Mouse (Mus musculus): ENCODE measurements around the gene Lrch1. TPM values are rescaled to one million over a fixed set of nuclear protein-coding genes. Genes with fewer than 3 reads are reported as not detected.

Lrch1 gene
- polyA plus RNA-seq, 1 experiment from 2014 or later: 14.6 TPM

- 0 out of 2 replicates have a peak, but pooled peaks have one; percentile 18 for ATAC-seq (ENCODE audit: insufficient number of reproducible peaks, low FRiP score, low TSS enrichment, low read depth)
These were observed 64.9 kb downstream of the Lrch1 start for GRCm38 (mm10) chr14:74882754-74883153.

DNA sequence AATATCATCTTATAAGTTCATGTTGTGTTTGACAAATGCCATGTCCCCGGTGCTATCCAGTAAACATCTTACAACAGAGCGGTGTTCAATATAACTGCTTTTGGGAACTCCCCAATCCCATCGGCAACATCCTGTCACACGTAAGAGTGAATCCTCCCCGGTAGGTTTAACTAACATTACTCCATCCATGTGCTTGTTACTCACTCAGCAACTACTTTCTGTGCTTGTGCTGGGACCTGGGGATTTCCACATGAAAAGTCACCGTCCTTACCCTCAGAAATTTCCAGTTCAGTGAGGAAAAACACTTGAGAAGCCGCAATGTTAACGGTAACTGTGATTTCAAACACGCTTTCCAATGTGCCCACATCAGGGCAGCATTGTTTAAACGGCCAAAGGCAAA is 66.8 kb downstream of the Lrch1 start:
- H3K36me3 ChIP-seq: no peaks in the 10 kb centered on the region
- ATAC-seq (ENCODE audit: insufficient number of reproducible peaks, low FRiP score, low TSS enrichment, low read depth): no peak
- H3K27me3 ChIP-seq: no peaks in the 10 kb centered on the region
- H3K27ac ChIP-seq: no peak overlapping the region
- WGBS: 73% methylated on average over 10 of the region's 10 CpGs
- no peaks in the 10 kb centered on the region for H3K9me3 ChIP-seq
- peaks cover 45% of the 10 kb centered on the region for H3K4me1 ChIP-seq
- H3K9ac ChIP-seq: no peak overlapping the region
- no peak overlapping the region for H3K4me3 ChIP-seq
- no peak overlapping the region for H3K4me2 ChIP-seq

More at GRCm38 (mm10) chr14:74882754-74883153, 64.9 kb downstream of the Lrch1 start:
- Histone ChIP-seq H3K4me2 (peak overlapping the region; percentile 36; the same call in 1 of the 2 replicates), H3K36me3 (no peaks in the 10 kb centered on the region), H3K4me3 (peak overlapping the region; percentile 12; the same call in 1 of the 2 replicates), H3K27ac (peak overlapping the region; percentile 40; the same call in 1 of the 2 replicates), H3K4me1 (peaks cover 45% of the 10 kb centered on the region), H3K9ac (no peak overlapping the region), H3K9me3 (no peaks in the 10 kb centered on the region), H3K27me3 (no peaks in the 10 kb centered on the region)
- WGBS: 28% methylated on average over 3 of the region's 3 CpGs

DNA sequence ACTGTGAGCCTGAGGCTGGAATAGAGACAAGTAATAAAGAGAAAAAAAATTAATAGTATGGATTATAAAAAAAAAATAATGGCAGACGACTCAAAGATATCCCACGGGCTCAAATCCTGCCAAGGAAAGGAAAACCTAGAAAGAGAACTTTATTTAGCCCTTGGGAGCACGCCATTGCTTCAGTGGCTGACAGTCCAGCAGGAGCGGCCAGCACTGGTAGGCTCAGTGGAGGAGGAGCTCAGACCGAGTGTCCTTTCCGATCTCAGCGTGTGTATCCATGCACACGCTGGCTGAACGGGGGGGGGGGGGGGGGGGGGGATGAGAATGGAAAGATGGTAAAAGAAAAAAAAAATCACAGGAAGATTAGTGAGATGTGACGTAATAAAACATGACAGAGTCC is 68.2 kb downstream of the Lrch1 start:
- Histone ChIP-seq H3K4me3 (no peak overlapping the region), H3K27me3 (no peaks in the 10 kb centered on the region), H3K9me3 (no peaks in the 10 kb centered on the region), H3K4me1 (peaks cover 34% of the 10 kb centered on the region), H3K27ac (no peak overlapping the region), H3K9ac (no peak overlapping the region), H3K36me3 (no peaks in the 10 kb centered on the region), H3K4me2 (no peak overlapping the region)
- ATAC-seq (ENCODE audit: insufficient number of reproducible peaks, low FRiP score, low TSS enrichment, low read depth): no peak
- 64% methylated on average over 10 of the region's 10 CpGs for WGBS

DNA sequence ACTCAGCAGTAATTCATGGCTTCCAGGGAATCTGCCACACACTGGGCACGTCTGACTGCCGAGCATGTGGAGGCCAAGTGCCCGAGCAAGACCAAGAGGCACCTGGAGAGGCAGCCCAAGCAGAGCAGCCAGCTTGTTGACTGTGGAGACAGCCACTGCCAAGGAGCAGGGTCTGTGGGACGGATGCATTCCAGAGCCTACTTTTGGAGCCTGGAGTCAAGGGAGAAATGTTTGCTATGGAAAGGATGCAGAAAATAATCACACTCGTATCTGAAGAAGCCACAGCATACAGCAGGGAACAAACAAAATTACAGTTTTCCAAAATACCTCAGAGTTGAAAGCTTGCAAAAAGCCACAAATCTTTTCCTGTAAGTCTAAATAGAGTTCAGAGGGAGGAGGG is 70.4 kb downstream of the Lrch1 start:
- no peaks in the 10 kb centered on the region for H3K36me3 ChIP-seq
- no peaks in the 10 kb centered on the region for H3K9me3 ChIP-seq
- 22% methylated on average over 5 of the region's 5 CpGs for WGBS
- H3K4me3 ChIP-seq: no peak overlapping the region
- H3K4me1 ChIP-seq: peaks cover 17% of the 10 kb centered on the region
- no peak overlapping the region for H3K9ac ChIP-seq
- H3K27me3 ChIP-seq: no peaks in the 10 kb centered on the region
- no peak overlapping the region for H3K4me2 ChIP-seq
- ATAC-seq (ENCODE audit: insufficient number of reproducible peaks, low FRiP score, low TSS enrichment, low read depth): no peak
- H3K27ac ChIP-seq: no peak overlapping the region

- 41% methylated on average over 4 of the region's 4 CpGs for WGBS
- H3K27ac ChIP-seq: no peak overlapping the region
- no peak overlapping the region for H3K4me2 ChIP-seq
- no peaks in the 10 kb centered on the region for H3K9me3 ChIP-seq
- no peaks in the 10 kb centered on the region for H3K27me3 ChIP-seq
- no peaks in the 10 kb centered on the region for H3K36me3 ChIP-seq
- H3K4me1 ChIP-seq: peaks cover 37% of the 10 kb centered on the region
- no peak for ATAC-seq (ENCODE audit: insufficient number of reproducible peaks, low FRiP score, low TSS enrichment, low read depth)
- H3K4me3 ChIP-seq: no peak overlapping the region
- no peak overlapping the region for H3K9ac ChIP-seq
These were observed 76.5 kb downstream of the Lrch1 start for GRCm38 (mm10) chr14:74871220-74871619.

GRCm38 (mm10) chr14:74868902-74869230 is 78.8 kb downstream of the Lrch1 start:
- H3K4me1 ChIP-seq: peaks cover 49% of the 10 kb centered on the region
- no peak overlapping the region for H3K9ac ChIP-seq
- no peaks in the 10 kb centered on the region for H3K9me3 ChIP-seq
- no peak overlapping the region for H3K4me3 ChIP-seq
- 67% methylated on average over 4 of the region's 4 CpGs for WGBS
- no peaks in the 10 kb centered on the region for H3K27me3 ChIP-seq
- no peak overlapping the region for H3K27ac ChIP-seq
- ATAC-seq (ENCODE audit: insufficient number of reproducible peaks, low FRiP score, low TSS enrichment, low read depth): no peak
- H3K4me2 ChIP-seq: no peak overlapping the region
- H3K36me3 ChIP-seq: no peaks in the 10 kb centered on the region

DNA sequence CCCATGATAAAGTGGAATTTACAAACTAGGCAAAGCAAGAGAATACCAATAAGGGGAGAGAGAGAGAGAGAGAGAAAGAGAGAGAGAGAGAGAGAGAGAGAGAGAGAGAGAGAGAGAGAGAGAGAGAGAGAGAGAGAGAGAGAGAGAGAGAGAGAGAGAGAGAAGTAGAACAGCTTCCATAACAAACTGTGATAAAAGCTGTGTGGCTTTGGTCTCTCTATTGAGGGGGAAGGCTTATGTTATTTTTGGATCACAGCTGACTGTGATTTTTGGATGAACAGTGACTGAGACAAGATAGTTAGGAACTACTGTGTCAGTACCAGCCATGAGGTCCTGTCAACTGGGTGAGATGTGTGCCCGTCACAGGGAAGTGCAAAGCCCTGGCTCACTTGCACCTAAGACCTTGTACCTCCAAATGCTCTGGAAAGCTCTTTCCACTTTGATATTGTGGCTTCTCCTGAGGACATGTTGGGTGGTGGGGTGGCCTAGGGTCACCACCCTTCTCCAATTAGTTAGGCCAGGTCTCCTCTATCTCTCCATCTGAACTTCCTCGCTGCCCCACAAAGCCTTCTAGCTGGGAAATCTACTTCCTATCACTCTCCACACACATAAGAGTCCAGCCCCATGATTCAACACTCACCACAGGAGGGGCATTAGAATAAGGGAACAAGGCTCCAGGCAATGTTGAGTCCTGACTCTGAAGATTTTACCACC is 79.3 kb downstream of the Lrch1 start:
- no peaks in the 10 kb centered on the region for H3K36me3 ChIP-seq
- H3K27ac ChIP-seq: no peak overlapping the region
- no peaks in the 10 kb centered on the region for H3K27me3 ChIP-seq
- H3K9me3 ChIP-seq: no peaks in the 10 kb centered on the region
- ATAC-seq (ENCODE audit: insufficient number of reproducible peaks, low FRiP score, low TSS enrichment, low read depth): no peak
- H3K4me2 ChIP-seq: no peak overlapping the region
- no peak overlapping the region for H3K9ac ChIP-seq
- no peak overlapping the region for H3K4me3 ChIP-seq
- peaks cover 49% of the 10 kb centered on the region for H3K4me1 ChIP-seq
- 83% methylated on average over 2 of the region's 2 CpGs for WGBS

DNA sequence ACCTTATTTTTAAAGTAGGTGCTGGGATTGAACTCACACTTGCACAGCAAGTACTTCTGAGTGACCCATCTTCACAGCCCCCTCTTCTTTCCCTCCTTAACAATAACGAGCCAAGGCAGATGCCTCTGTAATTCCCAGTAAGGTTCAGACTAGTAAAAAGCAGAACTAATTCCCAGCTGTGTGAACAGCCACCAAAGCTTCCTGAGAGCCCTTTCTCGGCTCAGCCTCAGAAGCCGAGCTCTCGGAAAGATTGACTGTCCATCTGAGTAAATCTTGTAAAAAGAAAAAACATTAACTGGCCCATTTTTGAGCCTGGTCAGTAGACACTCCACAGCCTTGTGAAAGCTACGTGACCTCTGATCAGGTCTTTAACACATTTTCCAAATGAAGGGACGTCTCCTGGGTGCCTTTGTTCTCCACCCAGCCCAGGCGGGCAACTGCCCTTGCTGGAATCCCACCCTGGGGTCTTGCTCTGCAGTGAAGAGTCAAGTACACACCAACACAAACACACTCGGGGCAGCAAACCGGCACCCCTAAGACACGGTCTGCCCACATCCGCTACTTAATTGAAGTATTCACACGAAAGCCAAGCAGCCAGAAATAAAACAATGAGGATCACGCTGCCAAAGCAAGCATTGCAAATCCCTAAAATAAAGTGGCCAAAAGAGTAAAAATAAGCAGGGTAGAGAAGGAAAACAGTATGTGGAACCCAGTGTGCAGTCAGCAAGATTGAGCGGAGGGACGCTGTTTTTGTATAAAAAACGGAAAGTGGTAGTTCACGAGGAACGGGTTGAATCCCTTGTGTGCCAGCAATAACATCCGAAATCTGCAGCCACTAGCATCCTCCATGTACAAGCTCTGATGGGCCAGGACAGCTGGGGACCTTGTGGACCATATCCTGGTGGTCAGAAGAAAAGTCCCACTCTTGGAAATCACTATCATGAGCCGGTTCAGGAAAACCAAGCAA is 80.3 kb downstream of the Lrch1 start:
- Histone ChIP-seq H3K9me3 (no peaks in the 10 kb centered on the region), H3K27me3 (no peaks in the 10 kb centered on the region), H3K4me1 (peaks cover 49% of the 10 kb centered on the region), H3K27ac (peak overlapping the region; percentile 50), H3K9ac (no peak overlapping the region), H3K4me2 (peak overlapping the region; percentile 40), H3K36me3 (no peaks in the 10 kb centered on the region), H3K4me3 (no peak overlapping the region)
- 29% methylated on average over 20 of the region's 20 CpGs for WGBS
- ATAC-seq (ENCODE audit: insufficient number of reproducible peaks, low FRiP score, low TSS enrichment, low read depth): no peak

GRCm38 (mm10) chr14:74865738-74866137 is 81.9 kb downstream of the Lrch1 start:
- peaks cover 43% of the 10 kb centered on the region for H3K4me1 ChIP-seq
- no peak overlapping the region for H3K9ac ChIP-seq
- 52% methylated on average over 3 of the region's 3 CpGs for WGBS
- no peak overlapping the region for H3K4me2 ChIP-seq
- ATAC-seq (ENCODE audit: insufficient number of reproducible peaks, low FRiP score, low TSS enrichment, low read depth): no peak
- H3K4me3 ChIP-seq: no peak overlapping the region
- H3K27me3 ChIP-seq: no peaks in the 10 kb centered on the region
- no peak overlapping the region for H3K27ac ChIP-seq
- no peaks in the 10 kb centered on the region for H3K36me3 ChIP-seq
- H3K9me3 ChIP-seq: no peaks in the 10 kb centered on the region

GRCm38 (mm10) chr14:74864805-74865483 is 82.7 kb downstream of the Lrch1 start:
- H3K27ac ChIP-seq: no peak overlapping the region
- no peaks in the 10 kb centered on the region for H3K36me3 ChIP-seq
- H3K9ac ChIP-seq: no peak overlapping the region
- peaks cover 37% of the 10 kb centered on the region for H3K4me1 ChIP-seq
- no peaks in the 10 kb centered on the region for H3K9me3 ChIP-seq
- ATAC-seq (ENCODE audit: insufficient number of reproducible peaks, low FRiP score, low TSS enrichment, low read depth): no peak
- H3K27me3 ChIP-seq: no peaks in the 10 kb centered on the region
- 57% methylated on average over 5 of the region's 5 CpGs for WGBS
- H3K4me2 ChIP-seq: no peak overlapping the region
- no peak overlapping the region for H3K4me3 ChIP-seq

DNA sequence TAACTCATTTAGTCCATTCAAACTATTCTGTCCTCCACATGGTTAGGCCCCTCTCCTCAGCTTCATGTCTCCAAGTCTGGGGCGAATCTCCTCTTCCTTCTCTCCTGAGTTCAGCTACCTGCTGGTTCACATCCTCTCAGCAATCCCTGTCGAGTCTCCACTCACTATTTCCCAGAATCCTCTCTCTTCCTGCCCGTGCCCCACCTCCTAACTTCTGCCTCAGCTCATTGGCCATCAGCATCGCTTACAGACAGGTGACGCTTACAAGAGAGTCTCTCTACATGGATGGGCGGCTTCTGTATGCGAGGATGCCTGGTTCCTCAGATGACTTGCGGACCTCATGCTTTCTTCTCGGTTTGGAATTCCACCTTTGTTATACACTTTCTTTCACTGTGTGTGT is 86.2 kb downstream of the Lrch1 start:
- no peak overlapping the region for H3K4me3 ChIP-seq
- H3K36me3 ChIP-seq: peaks cover 4% of the 10 kb centered on the region
- H3K9me3 ChIP-seq: no peaks in the 10 kb centered on the region
- H3K27ac ChIP-seq: no peak overlapping the region
- 90% methylated on average over 9 of the region's 9 CpGs for WGBS
- ATAC-seq (ENCODE audit: insufficient number of reproducible peaks, low FRiP score, low TSS enrichment, low read depth): no peak
- no peak overlapping the region for H3K9ac ChIP-seq
- H3K27me3 ChIP-seq: no peaks in the 10 kb centered on the region
- H3K4me1 ChIP-seq: peaks cover 15% of the 10 kb centered on the region
- no peak overlapping the region for H3K4me2 ChIP-seq

GRCm38 (mm10) chr14:74859154-74859553 is 88.5 kb downstream of the Lrch1 start:
- 95% methylated on average over 1 of the region's 1 CpGs for WGBS
- Histone ChIP-seq H3K4me2 (no peak overlapping the region), H3K27ac (no peak overlapping the region), H3K4me1 (no peaks in the 10 kb centered on the region), H3K4me3 (no peak overlapping the region), H3K9ac (no peak overlapping the region), H3K27me3 (no peaks in the 10 kb centered on the region), H3K36me3 (peaks cover 12% of the 10 kb centered on the region), H3K9me3 (no peaks in the 10 kb centered on the region)
- ATAC-seq (ENCODE audit: insufficient number of reproducible peaks, low FRiP score, low TSS enrichment, low read depth): no peak
